Mouse (Mus musculus): Measurements from ENCODE around the gene Slc13a5.

Gene Slc13a5

GRCm38 (mm10) chr11:72266207-72266959, 639 bp downstream of the Slc13a5 start:
- in situ Hi-C loops (cut with MboI, MseI): no loop called here

GRCm38 (mm10) chr11:72265483-72265882, 1.5 kb downstream of the Slc13a5 start:
- in situ Hi-C loops (cut with MboI, MseI): no loop called here

- in situ Hi-C loops (cut with MboI, MseI): no loop called here
Observed at GRCm38 (mm10) chr11:72256441-72256840, 10.6 kb downstream of the Slc13a5 start.

- in situ Hi-C loops (cut with MboI, MseI): no loop called here
Observed at GRCm38 (mm10) chr11:72255629-72256028, 11.4 kb downstream of the Slc13a5 start.

- in situ Hi-C loops (cut with MboI, MseI): no loop called here
Observed at GRCm38 (mm10) chr11:72245196-72245753, 21.7 kb downstream of the Slc13a5 start.

GRCm38 (mm10) chr11:72240062-72240860, 26.8 kb downstream of the Slc13a5 start:
- in situ Hi-C loops (cut with MboI, MseI): no loop called here

GRCm38 (mm10) chr11:72234013-72234412, 33.0 kb downstream of the Slc13a5 start:
- in situ Hi-C loops (cut with MboI, MseI): no loop called here

- in situ Hi-C loops (cut with MboI, MseI): no loop called here
Observed at GRCm38 (mm10) chr11:72232991-72233390, 34.0 kb downstream of the Slc13a5 start.

GRCm38 (mm10) chr11:72232068-72232467, 35.0 kb downstream of the Slc13a5 start:
- in situ Hi-C loops (cut with MboI, MseI): no loop called here

GRCm38 (mm10) chr11:72228513-72228912, 38.5 kb downstream of the Slc13a5 start:
- in situ Hi-C loops (cut with MboI, MseI): no loop called here

- in situ Hi-C loops (cut with MboI, MseI): no loop called here
Observed at GRCm38 (mm10) chr11:72226901-72227300, 40.1 kb downstream of the Slc13a5 start.

- in situ Hi-C loops (cut with MboI, MseI): no loop called here
Observed at GRCm38 (mm10) chr11:72226020-72226791, 40.8 kb downstream of the Slc13a5 start.

GRCm38 (mm10) chr11:72224865-72225264, 42.2 kb downstream of the Slc13a5 start:
- in situ Hi-C loops (cut with MboI, MseI): no loop called here

GRCm38 (mm10) chr11:72223414-72223813, 43.6 kb downstream of the Slc13a5 start:
- in situ Hi-C loops (cut with MboI, MseI): no loop called here

- in situ Hi-C loops (cut with MboI, MseI): no loop called here
Observed at GRCm38 (mm10) chr11:72221278-72221677, 45.7 kb downstream of the Slc13a5 start.

- in situ Hi-C loops (cut with MboI, MseI): loop anchor here (5.0 kb wide), 2 partner anchors 85 to 225 kb away; partner anchors contain the start of genes Mybbp1a and Xaf1
Observed at GRCm38 (mm10) chr11:72217116-72217515, 49.9 kb downstream of the Slc13a5 start.

GRCm38 (mm10) chr11:72215410-72215797, 51.6 kb downstream of the Slc13a5 start, which contains the start of gene Med31:
Gene Med31, minus strand, starts transcription at chr11:72215592.
- in situ Hi-C loops (cut with MboI, MseI): loop anchor here (5.0 kb wide), 2 partner anchors 87 to 227 kb away; partner anchors contain the start of genes Mybbp1a and Xaf1

GRCm38 (mm10) chr11:72214591-72215409, 52.2 kb downstream of the Slc13a5 start:
- in situ Hi-C loops (cut with MboI, MseI): loop anchor here (5.0 kb wide), 2 partner anchors 88 to 228 kb away; partner anchors contain the start of genes Mybbp1a and Xaf1

GRCm38 (mm10) chr11:72207834-72208377, 59.1 kb downstream of the Slc13a5 start:
- in situ Hi-C loops (cut with MboI, MseI): no loop called here

- in situ Hi-C loops (cut with MboI, MseI): no loop called here
Observed at GRCm38 (mm10) chr11:72207204-72207833, 59.7 kb downstream of the Slc13a5 start, which contains the start of the genes 4933427D14Rik and Txndc17. Gene 4933427D14Rik, minus strand, starts transcription at chr11:72207459. Gene Txndc17, plus strand, starts transcription at chr11:72207547.

All from T-helper 1 cell (primary cell).